Mouse (Mus musculus): Measurements from ENCODE around the gene Hist1h2af. TPM values are rescaled to one million over a fixed set of nuclear protein-coding genes. Genes with fewer than 3 reads are reported as not detected.
A peak's percentile ranks its signal among the peaks of the same experiment; 100 is the strongest.

Gene Hist1h2af
- polyA plus RNA-seq, 1 experiment from 2014 or later, result not detected

DNA sequence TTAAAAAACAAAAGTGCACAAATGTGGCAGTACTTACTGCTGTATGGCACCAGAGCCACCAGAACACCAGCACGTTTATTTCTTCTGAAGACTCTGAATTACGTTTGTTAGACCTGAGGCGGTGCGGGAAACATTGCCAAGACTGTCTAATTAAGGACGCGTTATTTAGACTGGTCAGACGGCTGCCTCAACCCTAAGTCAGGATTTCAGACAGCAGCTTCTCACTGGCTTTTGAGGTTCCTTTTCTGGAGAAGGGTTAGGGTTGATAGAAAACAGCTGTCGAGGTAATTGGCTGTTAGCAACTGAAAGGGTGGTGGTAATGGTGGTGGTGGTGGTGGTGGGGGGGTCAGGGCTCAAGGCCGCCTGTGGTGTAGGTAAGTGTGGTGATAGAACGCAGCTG, 35.1 kb upstream of the Hist1h2af start:
- Histone ChIP-seq H3K27ac (ENCODE audit: low read depth, low read length) (no peak overlapping the region), H3K36me3 (ENCODE audit: control insufficient read depth, insufficient read depth, low read length) (no peaks in the 10 kb centered on the region), H3K4me1 (ENCODE audit: control insufficient read depth, insufficient read depth, low read depth, low read length) (no peaks in the 10 kb centered on the region), H3K9me3 (ENCODE audit: control insufficient read depth, low read length) (no peaks in the 10 kb centered on the region), H3K27me3 (replicated peaks; ENCODE audit: control insufficient read depth, insufficient read depth, low read length) (no peaks in the 10 kb centered on the region), H3K4me3 (ENCODE audit: low read length) (peak overlapping the region; percentile 29), H3K9ac (ENCODE audit: low read depth, low read length) (no peak overlapping the region), H3K4me2 (ENCODE audit: low read length) (peak overlapping the region; percentile 50)
- 6% methylated on average over 10 of the region's 10 CpGs for WGBS
- ATAC-seq, result no peak

DNA sequence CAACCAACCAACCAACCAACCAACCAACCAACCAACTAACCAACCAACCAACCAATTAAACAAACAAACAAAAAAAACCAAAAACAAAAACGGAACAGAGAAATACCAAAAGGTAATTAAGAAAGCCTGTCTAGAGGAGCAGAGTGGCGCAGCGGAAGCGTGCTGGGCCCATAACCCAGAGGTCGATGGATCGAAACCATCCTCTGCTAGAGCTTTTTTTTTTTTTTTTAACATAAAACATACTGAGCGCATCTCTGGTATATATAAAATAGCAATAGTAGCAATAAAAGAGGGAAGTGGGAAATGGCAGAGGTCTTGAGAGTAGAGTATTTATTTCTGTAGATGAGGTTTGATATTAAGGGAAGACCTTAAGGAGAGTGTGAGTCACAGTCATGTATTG, 33.8 kb upstream of the Hist1h2af start:
- H3K36me3 ChIP-seq (ENCODE audit: control insufficient read depth, insufficient read depth, low read length), result no peaks in the 10 kb centered on the region
- no peak overlapping the region for H3K4me2 ChIP-seq (ENCODE audit: low read length)
- no peak for ATAC-seq
- no peaks in the 10 kb centered on the region for H3K4me1 ChIP-seq (ENCODE audit: control insufficient read depth, insufficient read depth, low read depth, low read length)
- WGBS, result 11% methylated on average over 7 of the region's 7 CpGs
- H3K4me3 ChIP-seq (ENCODE audit: low read length), result no peak overlapping the region
- H3K27ac ChIP-seq (ENCODE audit: low read depth, low read length), result no peak overlapping the region
- H3K9ac ChIP-seq (ENCODE audit: low read depth, low read length), result no peak overlapping the region
- H3K27me3 ChIP-seq (replicated peaks; ENCODE audit: control insufficient read depth, insufficient read depth, low read length), result no peaks in the 10 kb centered on the region
- no peaks in the 10 kb centered on the region for H3K9me3 ChIP-seq (ENCODE audit: control insufficient read depth, low read length)

DNA sequence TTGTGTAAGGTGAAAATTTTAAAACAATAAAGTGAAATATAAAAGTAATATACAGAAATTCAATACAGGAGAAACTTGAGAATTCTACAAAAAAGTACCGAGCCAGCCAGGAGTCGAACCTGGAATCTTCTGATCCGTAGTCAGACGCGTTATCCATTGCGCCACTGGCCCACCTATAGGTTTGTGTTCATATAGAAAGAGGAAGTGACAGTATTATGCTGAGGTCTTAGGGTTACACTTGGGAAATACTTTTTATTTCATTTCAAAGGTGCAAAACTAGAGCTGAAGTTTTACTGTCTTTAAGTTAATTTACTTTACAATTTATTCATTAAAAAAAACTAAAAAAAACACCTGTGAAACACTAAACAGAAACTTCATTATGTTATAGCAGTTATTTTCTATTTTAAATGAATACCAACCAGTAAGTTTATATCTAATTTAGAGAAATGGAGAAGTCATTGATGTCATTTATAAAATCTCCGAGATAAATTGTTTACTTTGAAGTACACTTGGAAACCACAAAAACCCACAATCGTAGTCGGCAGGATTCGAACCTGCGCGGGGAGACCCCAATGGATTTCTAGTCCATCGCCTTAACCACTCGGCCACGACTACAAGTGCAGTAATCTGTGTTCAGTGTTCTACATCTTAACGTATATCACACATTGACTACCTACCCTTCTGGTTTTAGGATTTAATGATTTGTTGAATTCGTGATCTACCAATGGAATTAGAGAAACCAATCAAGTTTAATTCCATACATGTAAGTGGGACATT, 33.1 kb upstream of the Hist1h2af start:
- peaks cover 3% of the 10 kb centered on the region for H3K4me1 ChIP-seq (ENCODE audit: control insufficient read depth, insufficient read depth, low read depth, low read length)
- no peak overlapping the region for H3K27ac ChIP-seq (ENCODE audit: low read depth, low read length)
- no peaks in the 10 kb centered on the region for H3K36me3 ChIP-seq (ENCODE audit: control insufficient read depth, insufficient read depth, low read length)
- ATAC-seq, result peak; percentile 55; the same call in 1 of the 2 replicates
- H3K9ac ChIP-seq (ENCODE audit: low read depth, low read length), result no peak overlapping the region
- H3K27me3 ChIP-seq (replicated peaks; ENCODE audit: control insufficient read depth, insufficient read depth, low read length), result no peaks in the 10 kb centered on the region
- H3K4me3 ChIP-seq (ENCODE audit: low read length), result no peak overlapping the region
- H3K4me2 ChIP-seq (ENCODE audit: low read length), result peak overlapping the region; percentile 15; the same call in 1 of the 2 replicates
- WGBS, result 2% methylated on average over 17 of the region's 17 CpGs
- H3K9me3 ChIP-seq (ENCODE audit: control insufficient read depth, low read length), result no peaks in the 10 kb centered on the region

DNA sequence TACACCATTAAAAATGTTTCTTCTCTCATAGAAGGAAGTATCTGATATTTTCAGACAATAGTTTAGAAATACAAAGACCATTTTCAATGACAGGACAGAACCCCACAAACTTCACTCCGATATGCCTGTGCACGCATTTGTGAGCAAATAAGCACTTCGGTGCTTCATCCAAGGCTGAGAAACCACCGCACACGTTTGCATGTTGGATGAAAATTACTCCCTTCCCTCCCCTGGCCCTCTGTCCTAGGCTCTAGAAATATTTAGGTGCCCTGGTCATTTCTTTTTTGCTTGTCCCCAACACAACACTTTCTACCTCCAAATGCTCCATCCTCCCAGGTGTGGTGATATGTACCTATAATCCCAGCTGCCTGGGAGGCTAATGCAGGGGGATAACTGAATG, 32.2 kb upstream of the Hist1h2af start:
- Histone ChIP-seq H3K27me3 (replicated peaks; ENCODE audit: control insufficient read depth, insufficient read depth, low read length) (no peaks in the 10 kb centered on the region), H3K4me2 (ENCODE audit: low read length) (peak overlapping the region; percentile 0; the same call in 1 of the 2 replicates), H3K9ac (ENCODE audit: low read depth, low read length) (no peak overlapping the region), H3K36me3 (ENCODE audit: control insufficient read depth, insufficient read depth, low read length) (no peaks in the 10 kb centered on the region), H3K27ac (ENCODE audit: low read depth, low read length) (no peak overlapping the region), H3K4me1 (ENCODE audit: control insufficient read depth, insufficient read depth, low read depth, low read length) (peaks cover 3% of the 10 kb centered on the region), H3K9me3 (ENCODE audit: control insufficient read depth, low read length) (no peaks in the 10 kb centered on the region), H3K4me3 (ENCODE audit: low read length) (no peak overlapping the region)
- WGBS, result 26% methylated on average over 5 of the region's 5 CpGs
- ATAC-seq, result no peak

DNA sequence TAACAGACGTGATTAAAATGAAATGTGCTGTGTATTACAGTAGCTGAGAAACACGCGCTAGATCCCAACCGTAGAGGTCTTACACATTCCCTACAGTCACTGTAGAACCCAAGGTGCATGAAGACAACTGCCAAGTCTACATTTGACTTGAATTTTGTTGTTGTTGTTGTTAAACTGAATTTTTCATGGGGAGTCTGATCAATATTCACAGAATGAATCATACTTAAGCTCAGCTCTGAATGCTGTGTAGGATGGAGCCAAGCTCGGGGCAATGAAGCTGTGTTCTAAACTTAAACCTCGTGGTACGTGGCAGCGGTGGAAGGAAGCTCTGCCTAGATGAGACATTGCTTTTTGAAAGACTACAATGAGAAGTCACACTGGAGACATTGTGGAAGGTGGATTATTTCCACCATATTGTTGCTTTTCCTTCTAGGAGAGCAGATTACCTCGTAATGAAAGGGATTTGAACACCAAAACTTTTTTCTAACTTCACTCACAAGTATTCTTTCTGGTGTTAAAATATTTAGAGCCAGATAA, 31.6 kb upstream of the Hist1h2af start:
- no peak for ATAC-seq
- no peak overlapping the region for H3K27ac ChIP-seq (ENCODE audit: low read depth, low read length)
- H3K4me2 ChIP-seq (ENCODE audit: low read length), result peak overlapping the region; percentile 0; the same call in 1 of the 2 replicates
- WGBS, result 33% methylated on average over 9 of the region's 9 CpGs
- no peaks in the 10 kb centered on the region for H3K9me3 ChIP-seq (ENCODE audit: control insufficient read depth, low read length)
- no peaks in the 10 kb centered on the region for H3K36me3 ChIP-seq (ENCODE audit: control insufficient read depth, insufficient read depth, low read length)
- H3K4me1 ChIP-seq (ENCODE audit: control insufficient read depth, insufficient read depth, low read depth, low read length), result peaks cover 3% of the 10 kb centered on the region
- H3K4me3 ChIP-seq (ENCODE audit: low read length), result no peak overlapping the region
- no peak overlapping the region for H3K9ac ChIP-seq (ENCODE audit: low read depth, low read length)
- no peaks in the 10 kb centered on the region for H3K27me3 ChIP-seq (replicated peaks; ENCODE audit: control insufficient read depth, insufficient read depth, low read length)

DNA sequence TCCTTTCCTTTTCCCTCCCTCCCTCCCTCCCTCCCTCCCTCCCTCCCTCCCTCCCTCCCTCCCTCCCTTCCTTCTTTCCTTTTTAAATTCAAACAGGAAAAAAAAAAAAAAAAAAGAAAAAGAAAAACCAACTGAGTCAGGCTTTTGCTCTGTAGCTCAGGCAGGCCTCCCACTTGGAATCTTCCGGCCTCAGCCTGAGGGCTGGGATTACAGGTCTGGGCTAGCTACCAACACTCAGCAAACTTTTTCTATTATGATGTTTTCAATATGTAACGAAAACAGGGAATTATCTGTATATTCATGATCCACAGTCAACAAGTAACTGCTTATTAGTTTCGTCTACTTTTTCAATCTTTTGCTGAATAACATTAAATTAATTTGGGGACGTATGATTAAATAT, 30.8 kb upstream of the Hist1h2af start:
- no peak for ATAC-seq
- Histone ChIP-seq H3K4me2 (ENCODE audit: low read length) (no peak overlapping the region), H3K27ac (ENCODE audit: low read depth, low read length) (no peak overlapping the region), H3K4me1 (ENCODE audit: control insufficient read depth, insufficient read depth, low read depth, low read length) (peaks cover 3% of the 10 kb centered on the region), H3K9me3 (ENCODE audit: control insufficient read depth, low read length) (no peaks in the 10 kb centered on the region), H3K27me3 (replicated peaks; ENCODE audit: control insufficient read depth, insufficient read depth, low read length) (no peaks in the 10 kb centered on the region), H3K9ac (ENCODE audit: low read depth, low read length) (no peak overlapping the region), H3K36me3 (ENCODE audit: control insufficient read depth, insufficient read depth, low read length) (no peaks in the 10 kb centered on the region), H3K4me3 (ENCODE audit: low read length) (no peak overlapping the region)
- WGBS, result 39% methylated on average over 4 of the region's 4 CpGs

DNA sequence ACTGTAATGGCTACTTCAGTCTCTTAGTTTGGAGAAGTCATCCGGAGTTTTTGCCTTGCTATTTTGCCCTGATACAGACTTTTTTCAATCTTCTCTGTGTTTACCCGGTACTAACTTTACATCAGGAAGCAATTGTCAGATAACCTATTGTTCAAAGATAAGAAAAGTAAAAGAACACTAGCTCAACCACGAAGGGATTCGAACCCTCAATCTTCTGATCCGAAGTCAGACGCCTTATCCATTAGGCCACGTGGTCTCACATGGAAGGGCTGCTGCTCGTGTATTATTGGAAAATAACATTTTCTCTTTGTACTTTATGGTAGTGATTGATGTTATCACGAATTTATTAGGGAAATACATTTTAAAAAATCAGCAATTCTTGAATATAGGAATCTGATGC, 29.9 kb upstream of the Hist1h2af start:
- Histone ChIP-seq H3K36me3 (ENCODE audit: control insufficient read depth, insufficient read depth, low read length) (no peaks in the 10 kb centered on the region), H3K27me3 (replicated peaks; ENCODE audit: control insufficient read depth, insufficient read depth, low read length) (no peaks in the 10 kb centered on the region), H3K27ac (ENCODE audit: low read depth, low read length) (no peak overlapping the region), H3K4me3 (ENCODE audit: low read length) (peak overlapping the region; percentile 15), H3K4me2 (ENCODE audit: low read length) (peak overlapping the region; percentile 45), H3K9me3 (ENCODE audit: control insufficient read depth, low read length) (no peaks in the 10 kb centered on the region), H3K9ac (ENCODE audit: low read depth, low read length) (no peak overlapping the region), H3K4me1 (ENCODE audit: control insufficient read depth, insufficient read depth, low read depth, low read length) (peaks cover 3% of the 10 kb centered on the region)
- WGBS, result under 1% methylated on average over 9 of the region's 9 CpGs
- peak; percentile 53 for ATAC-seq

DNA sequence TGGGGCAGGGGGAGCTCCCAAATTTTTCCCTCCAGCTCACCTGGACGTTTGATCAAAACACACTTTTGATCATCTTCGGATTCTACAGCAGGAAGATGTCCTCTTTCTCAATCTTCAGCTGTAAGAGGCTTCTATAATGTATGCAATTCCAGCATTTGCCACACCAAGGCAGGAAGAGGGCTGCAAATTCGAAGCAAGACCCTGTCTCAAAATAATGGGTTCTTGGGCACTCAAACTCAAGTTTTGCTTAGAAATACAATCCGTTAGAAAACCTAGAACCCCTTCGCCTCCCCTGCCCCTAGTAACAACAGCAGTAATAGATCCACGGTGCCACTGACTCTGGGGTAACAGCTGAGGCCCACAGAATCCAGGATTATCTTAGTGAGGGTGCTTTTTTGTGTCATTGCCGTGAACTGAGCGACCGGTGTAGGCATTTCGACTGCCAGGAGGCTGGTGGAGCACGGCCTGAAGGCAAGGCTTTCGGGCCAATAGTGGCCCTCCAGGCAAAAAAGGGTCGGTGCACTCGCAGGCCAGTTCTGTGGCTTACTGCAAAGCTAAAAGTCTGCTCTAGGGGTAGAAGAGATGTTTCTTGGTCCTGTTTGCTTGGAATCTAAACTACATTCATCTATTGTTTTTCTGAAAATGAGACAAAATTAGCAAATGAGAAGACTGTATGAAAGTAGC, 27.9 kb upstream of the Hist1h2af start:
- ATAC-seq, result no peak
- H3K9me3 ChIP-seq (ENCODE audit: control insufficient read depth, low read length), result no peaks in the 10 kb centered on the region
- no peak overlapping the region for H3K27ac ChIP-seq (ENCODE audit: low read depth, low read length)
- 11% methylated on average over 14 of the region's 14 CpGs for WGBS
- peak overlapping the region; percentile 18 for H3K4me3 ChIP-seq (ENCODE audit: low read length)
- peak overlapping the region; percentile 35 for H3K4me2 ChIP-seq (ENCODE audit: low read length)
- peak overlapping the region; percentile 5; the same call in 1 of the 2 replicates for H3K9ac ChIP-seq (ENCODE audit: low read depth, low read length)
- H3K36me3 ChIP-seq (ENCODE audit: control insufficient read depth, insufficient read depth, low read length), result no peaks in the 10 kb centered on the region
- no peaks in the 10 kb centered on the region for H3K27me3 ChIP-seq (replicated peaks; ENCODE audit: control insufficient read depth, insufficient read depth, low read length)
- peaks cover 3% of the 10 kb centered on the region for H3K4me1 ChIP-seq (ENCODE audit: control insufficient read depth, insufficient read depth, low read depth, low read length)

DNA sequence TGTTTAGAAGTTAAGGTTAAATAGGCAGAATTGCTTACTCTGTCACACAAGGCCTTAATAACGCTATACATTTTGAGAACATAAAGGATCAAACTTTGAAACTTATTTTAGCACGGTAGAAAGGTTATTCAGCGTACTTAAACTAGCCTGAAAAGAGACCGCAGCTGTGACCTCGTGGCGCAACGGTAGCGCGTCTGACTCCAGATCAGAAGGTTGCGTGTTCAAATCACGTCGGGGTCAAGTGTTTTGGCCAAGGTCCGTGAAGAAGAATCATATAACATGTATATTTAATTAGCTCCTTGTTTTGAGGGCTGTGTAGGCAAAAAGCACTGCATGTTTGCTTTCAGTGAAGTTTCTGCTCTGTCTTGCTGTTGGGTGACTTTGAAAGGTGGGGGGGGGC, 27.4 kb upstream of the Hist1h2af start:
- peaks cover 3% of the 10 kb centered on the region for H3K4me1 ChIP-seq (ENCODE audit: control insufficient read depth, insufficient read depth, low read depth, low read length)
- peak overlapping the region; percentile 35 for H3K4me2 ChIP-seq (ENCODE audit: low read length)
- H3K27ac ChIP-seq (ENCODE audit: low read depth, low read length), result no peak overlapping the region
- WGBS, result 6% methylated on average over 13 of the region's 13 CpGs
- H3K27me3 ChIP-seq (replicated peaks; ENCODE audit: control insufficient read depth, insufficient read depth, low read length), result no peaks in the 10 kb centered on the region
- no peak for ATAC-seq
- no peak overlapping the region for H3K9ac ChIP-seq (ENCODE audit: low read depth, low read length)
- no peaks in the 10 kb centered on the region for H3K9me3 ChIP-seq (ENCODE audit: control insufficient read depth, low read length)
- no peak overlapping the region for H3K4me3 ChIP-seq (ENCODE audit: low read length)
- no peaks in the 10 kb centered on the region for H3K36me3 ChIP-seq (ENCODE audit: control insufficient read depth, insufficient read depth, low read length)
